Mouse (Mus musculus): ENCODE results near the gene Lmbrd1.

GRCm38 (mm10) chr1:24685606-24686005 lies 7.2 kb downstream of the Lmbrd1 start:
- TF ChIP-seq POLR2A (IDR thresholded peaks at IDR 0.05; ENCODE audit: insufficient read length, low read depth) (no peak), CEBPB (IDR thresholded peaks at IDR 0.05; ENCODE audit: insufficient read depth, poor library complexity, severe bottlenecking) (no peak), POLR2AphosphoS2 (IDR thresholded peaks at IDR 0.05; ENCODE audit: insufficient read length, low read depth) (no peak), TCF3 (IDR thresholded peaks at IDR 0.05; ENCODE audit: insufficient read length, low read depth) (no peak), SRF (IDR thresholded peaks at IDR 0.05; ENCODE audit: control insufficient read depth, insufficient read length, low read depth) (no peak), USF1 (IDR thresholded peaks at IDR 0.05; ENCODE audit: low read depth) (no peak), MAX (IDR thresholded peaks at IDR 0.05; ENCODE audit: low read depth) (no peak), E2F4 (IDR thresholded peaks at IDR 0.05; ENCODE audit: insufficient read depth) (no peak), TCF12 (IDR thresholded peaks at IDR 0.05; ENCODE audit: insufficient read depth, poor library complexity, severe bottlenecking) (no peak), REST (IDR thresholded peaks at IDR 0.05; ENCODE audit: insufficient read depth, insufficient read length) (no peak)

Data from myocyte (in vitro differentiated cells).